Mouse (Mus musculus) embryonic facial prominence, embryonic 12.5 days (tissue): ENCODE data around the gene Nxph3. TPM values are rescaled to one million over a fixed set of nuclear protein-coding genes. Genes with fewer than 3 reads are reported as not detected.

ENCODE experiments used
- ATAC-seq: fragments of 200-750 bp; cut with Nextera tagmentation; 2 replicates; pipeline ENCODE4 v1.8.0; 2017; ENCODE audit not compliant: insufficient number of reproducible peaks, insufficient read depth, low FRiP score, low TSS enrichment
- H3K27ac ChIP-seq: fragments of 300-500 bp; sonication (generic); 2 replicates; pipeline ENCODE4 v1.5.1; 2016; ENCODE audit warnings: mild to moderate bottlenecking
- H3K27me3 ChIP-seq: fragments of 300-500 bp; sonication (generic); 2 replicates; pipeline ENCODE4 v1.6.1; 2016; ENCODE audit warnings: mild to moderate bottlenecking, moderate library complexity
- H3K36me3 ChIP-seq: fragments of 300-500 bp; sonication (generic); 2 replicates; pipeline ENCODE4 v1.6.1; 2016; ENCODE audit warnings: mild to moderate bottlenecking
- H3K4me1 ChIP-seq: fragments of 300-500 bp; sonication (generic); 2 replicates; pipeline ENCODE4 v1.6.1; 2016
- H3K4me2 ChIP-seq: fragments of 300-500 bp; sonication (generic); replicated peaks from 2 replicates; pipeline ENCODE4 v1.6.1; 2016; ENCODE audit warnings: mild to moderate bottlenecking, moderate library complexity
- H3K4me3 ChIP-seq: fragments of 300-500 bp; sonication (generic); 2 replicates; pipeline ENCODE4 v1.5.1; 2016; ENCODE audit warnings: mild to moderate bottlenecking
- H3K9ac ChIP-seq: fragments of 300-500 bp; sonication (generic); 2 replicates; pipeline ENCODE4 v1.6.1; 2016; ENCODE audit warnings: mild to moderate bottlenecking, moderate library complexity
- H3K9me3 ChIP-seq: fragments of 300-500 bp; sonication (generic); 2 replicates; pipeline ENCODE4 v1.6.1; 2016; ENCODE audit warnings: mild to moderate bottlenecking, moderate library complexity
- WGBS: fragments of 180-500 bp; shearing (Covaris S2); methylation state at CpG from one replicate; pipeline ENCODE4 v1.1.7; 2016; 5-methylcytosine and 5-hydroxymethylcytosine counted together
- polyA plus RNA-seq: library from polyadenylated mRNA; unstranded; fragments of >200 nt; fragmentation: Nextera tagmentation; extraction: Ambion mirVana; gene quantifications from 2 replicates; pipeline ENCODE4 v1.2.1, GENCODE M21; 2016

Nxph3 gene
- polyA plus RNA-seq, 1 experiment from 2014 or later, result 1.3 TPM

DNA sequence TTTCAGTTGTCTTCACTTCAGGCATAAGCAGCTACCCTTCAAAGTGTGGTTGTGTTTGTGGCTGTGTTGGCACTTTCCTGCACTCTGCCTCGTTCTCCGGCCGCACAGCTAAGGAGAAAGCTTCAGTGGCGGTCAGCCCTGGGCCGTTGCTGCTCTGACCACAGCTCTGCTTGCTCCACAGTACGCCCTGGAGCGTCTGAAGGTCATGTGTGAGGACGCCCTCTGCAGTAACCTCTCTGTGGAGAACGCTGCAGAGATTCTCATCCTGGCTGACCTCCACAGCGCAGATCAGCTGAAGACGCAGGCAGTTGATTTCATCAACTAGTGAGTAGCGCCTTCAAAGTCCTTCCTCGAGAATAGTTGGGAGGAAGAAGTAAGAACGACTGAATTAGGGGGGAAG lies 24.3 kb downstream of the Nxph3 start:
- WGBS, result 64% methylated on average over 14 of the region's 14 CpGs
- H3K27ac ChIP-seq, result no peak overlapping the region
- H3K9ac ChIP-seq, result no peak overlapping the region
- H3K4me1 ChIP-seq, result no peaks in the 10 kb centered on the region
- peaks cover 63% of the 10 kb centered on the region for H3K36me3 ChIP-seq
- no peaks in the 10 kb centered on the region for H3K9me3 ChIP-seq
- no peak for ATAC-seq
- H3K27me3 ChIP-seq, result no peaks in the 10 kb centered on the region
- H3K4me2 ChIP-seq, result no peak overlapping the region
- H3K4me3 ChIP-seq, result no peak overlapping the region

DNA sequence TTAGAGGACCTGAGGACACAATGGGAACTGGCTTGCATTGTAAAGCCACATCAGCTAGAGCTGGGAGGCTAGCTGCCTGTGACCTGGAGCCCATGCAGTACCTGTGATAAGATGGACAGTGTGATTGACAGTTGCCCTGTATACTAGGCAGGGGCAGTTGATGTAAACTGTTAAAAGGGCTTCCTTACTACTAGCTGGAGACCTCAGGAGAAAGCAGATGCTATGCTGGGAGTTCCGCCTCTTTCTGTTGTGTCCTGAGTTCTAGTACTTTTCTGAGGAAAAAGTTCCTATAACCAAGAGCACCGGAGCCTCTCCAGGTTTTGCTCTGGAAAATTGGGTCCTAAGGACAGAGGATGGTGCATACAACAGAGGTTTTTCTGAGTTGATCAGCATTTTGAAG lies 27.1 kb downstream of the Nxph3 start:
- H3K27me3 ChIP-seq, result no peaks in the 10 kb centered on the region
- 95% methylated on average over 2 of the region's 2 CpGs for WGBS

DNA sequence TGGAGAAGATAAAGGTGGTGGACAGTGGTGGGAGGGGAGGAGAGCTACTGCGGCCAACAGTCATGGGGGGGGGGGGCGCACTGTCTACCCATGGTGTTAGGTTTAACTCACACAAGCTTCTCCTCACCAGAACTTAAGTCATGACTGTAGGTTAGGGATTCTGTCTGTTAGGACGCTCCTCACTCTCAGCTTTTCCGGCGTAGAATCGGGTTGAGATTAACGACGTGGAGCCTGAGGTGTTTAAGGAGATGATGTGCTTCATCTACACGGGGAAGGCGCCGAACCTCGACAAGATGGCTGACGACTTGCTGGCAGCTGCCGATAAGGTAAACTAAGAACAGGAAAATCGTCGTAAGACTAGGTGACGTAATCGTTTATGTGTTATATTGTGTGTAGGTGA lies 28.7 kb downstream of the Nxph3 start:
- Histone ChIP-seq H3K27ac (no peak overlapping the region), H3K36me3 (peaks cover 63% of the 10 kb centered on the region), H3K27me3 (no peaks in the 10 kb centered on the region), H3K9me3 (no peaks in the 10 kb centered on the region), H3K4me2 (no peak overlapping the region), H3K9ac (no peak overlapping the region), H3K4me3 (no peak overlapping the region), H3K4me1 (no peaks in the 10 kb centered on the region)
- WGBS, result 97% methylated on average over 18 of the region's 18 CpGs
- ATAC-seq, result no peak

More for the DNA sequence above, 27.1 kb downstream of the Nxph3 start:
- no peak for ATAC-seq
- H3K9ac ChIP-seq, result no peak overlapping the region
- H3K27ac ChIP-seq, result no peak overlapping the region
- H3K4me3 ChIP-seq, result no peak overlapping the region
- H3K36me3 ChIP-seq, result peaks cover 74% of the 10 kb centered on the region
- no peak overlapping the region for H3K4me2 ChIP-seq
- H3K9me3 ChIP-seq, result no peaks in the 10 kb centered on the region
- no peaks in the 10 kb centered on the region for H3K4me1 ChIP-seq

DNA sequence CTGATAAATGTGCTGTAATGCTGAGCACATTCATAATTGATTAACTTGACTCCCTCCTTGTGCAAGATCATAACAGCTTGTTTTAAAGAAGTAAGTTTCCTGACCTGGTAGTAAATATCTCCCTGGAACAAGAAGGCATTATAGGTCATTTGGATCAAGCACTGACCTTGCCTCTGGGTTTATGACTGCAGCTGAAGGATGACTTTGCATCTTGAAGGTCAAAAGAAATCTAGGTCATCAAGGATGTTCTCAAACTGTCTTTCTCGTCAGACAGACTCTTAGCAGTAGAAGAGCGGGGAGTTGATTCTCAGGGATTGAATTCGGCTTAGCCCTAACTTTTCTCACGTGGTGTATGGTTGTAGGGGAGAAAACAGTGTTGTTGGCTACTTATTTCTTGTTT lies 33.7 kb downstream of the Nxph3 start:
- Histone ChIP-seq H3K36me3 (peaks cover 43% of the 10 kb centered on the region), H3K9ac (no peak overlapping the region), H3K27me3 (no peaks in the 10 kb centered on the region), H3K4me2 (no peak overlapping the region), H3K27ac (no peak overlapping the region), H3K4me1 (no peaks in the 10 kb centered on the region), H3K9me3 (no peaks in the 10 kb centered on the region), H3K4me3 (no peak overlapping the region)
- 91% methylated on average over 4 of the region's 4 CpGs for WGBS
- no peak for ATAC-seq

DNA sequence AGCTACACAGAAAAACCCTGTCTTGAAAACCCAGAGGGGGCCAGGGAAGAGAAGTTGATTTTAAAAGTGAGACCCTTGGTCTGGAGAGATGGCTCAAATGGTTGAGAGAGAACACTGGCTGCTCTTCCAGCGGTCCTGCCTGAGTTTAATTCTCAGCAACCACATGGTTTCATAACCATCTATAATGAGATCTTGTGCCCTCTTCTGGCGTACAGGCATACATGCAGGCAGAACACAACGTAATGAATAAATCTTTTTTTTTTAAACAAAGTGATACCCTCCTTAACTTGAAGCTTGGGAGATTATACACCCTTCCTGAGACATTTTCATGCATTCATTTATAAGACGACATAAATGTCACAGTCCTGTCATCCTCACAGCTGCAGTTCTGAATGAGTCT lies 34.9 kb downstream of the Nxph3 start:
- Histone ChIP-seq H3K9ac (no peak overlapping the region), H3K4me2 (no peak overlapping the region), H3K27me3 (no peaks in the 10 kb centered on the region), H3K4me1 (no peaks in the 10 kb centered on the region), H3K27ac (no peak overlapping the region), H3K9me3 (no peaks in the 10 kb centered on the region), H3K36me3 (peaks cover 36% of the 10 kb centered on the region), H3K4me3 (no peak overlapping the region)
- WGBS, result 83% methylated on average over 4 of the region's 4 CpGs
- ATAC-seq, result no peak

DNA sequence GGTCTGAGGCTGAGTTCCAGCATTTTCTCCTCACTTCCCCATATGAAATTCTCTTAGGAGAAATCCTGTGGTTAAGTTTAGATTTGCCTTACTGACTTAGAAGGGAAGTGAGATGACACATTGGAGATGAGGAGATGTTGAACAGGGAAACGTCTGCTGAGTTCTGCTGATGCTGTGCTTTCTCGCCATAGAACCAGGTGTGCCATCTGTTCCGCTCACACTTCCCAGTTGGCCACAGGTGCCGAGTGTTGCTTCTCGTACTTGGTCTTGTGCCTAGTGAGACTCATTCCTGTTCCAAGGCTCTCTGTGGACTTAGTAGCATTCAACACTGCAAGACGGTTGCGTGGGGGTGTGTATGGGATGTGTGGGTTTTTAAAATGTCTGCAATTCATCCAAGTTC lies 38.0 kb downstream of the Nxph3 start:
- Histone ChIP-seq H3K4me2 (no peak overlapping the region), H3K9me3 (no peaks in the 10 kb centered on the region), H3K27ac (no peak overlapping the region), H3K4me3 (no peak overlapping the region), H3K4me1 (no peaks in the 10 kb centered on the region), H3K9ac (no peak overlapping the region), H3K36me3 (peaks cover 36% of the 10 kb centered on the region), H3K27me3 (no peaks in the 10 kb centered on the region)
- no peak for ATAC-seq
- 82% methylated on average over 7 of the region's 7 CpGs for WGBS

DNA sequence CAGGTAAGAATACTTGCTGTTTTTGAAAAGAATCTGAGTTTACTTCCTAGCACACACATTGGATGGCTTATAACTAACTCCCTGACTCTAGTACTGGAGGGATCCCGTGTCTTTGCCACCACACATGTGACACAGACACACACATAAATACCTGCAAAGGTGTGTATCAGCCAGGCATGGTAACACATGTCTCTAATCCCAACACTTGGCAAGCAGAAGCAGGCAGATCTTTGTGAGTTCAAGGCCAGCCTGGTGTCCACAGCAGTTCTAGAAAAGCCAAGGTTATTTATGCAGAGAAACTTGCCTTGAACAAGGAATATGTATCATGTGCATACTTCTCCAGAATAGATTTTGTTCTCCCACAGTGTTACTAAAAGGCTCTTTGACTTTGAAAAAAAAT lies 40.9 kb downstream of the Nxph3 start:
- Histone ChIP-seq H3K27me3 (no peaks in the 10 kb centered on the region), H3K4me1 (no peaks in the 10 kb centered on the region), H3K4me2 (no peak overlapping the region), H3K9me3 (no peaks in the 10 kb centered on the region), H3K9ac (no peak overlapping the region), H3K27ac (no peak overlapping the region), H3K36me3 (peaks cover 34% of the 10 kb centered on the region), H3K4me3 (no peak overlapping the region)
- no peak for ATAC-seq
- WGBS, result 97% methylated on average over 1 of the region's 1 CpGs

DNA sequence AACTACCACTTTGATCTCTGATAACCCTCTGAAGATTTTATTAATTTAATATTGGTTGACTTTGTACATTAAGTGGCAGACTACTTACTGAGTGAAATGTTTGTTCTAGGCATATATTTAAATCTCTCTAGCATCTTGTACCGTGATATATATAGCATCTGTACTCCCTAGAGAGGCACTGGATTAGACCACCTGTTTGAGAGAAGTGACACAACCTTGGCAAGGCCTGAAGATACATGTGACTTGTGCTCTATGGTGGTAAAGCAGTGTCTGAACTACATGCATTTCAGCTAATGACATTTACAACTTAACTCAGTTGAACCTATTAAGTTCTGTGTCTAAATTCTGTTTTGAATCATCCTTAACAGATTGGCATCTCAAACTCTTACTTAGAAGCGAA lies 41.4 kb downstream of the Nxph3 start:
- ATAC-seq, result no peak
- H3K27me3 ChIP-seq, result no peaks in the 10 kb centered on the region
- no peak overlapping the region for H3K9ac ChIP-seq
- H3K36me3 ChIP-seq, result peaks cover 34% of the 10 kb centered on the region
- H3K4me1 ChIP-seq, result no peaks in the 10 kb centered on the region
- H3K9me3 ChIP-seq, result no peaks in the 10 kb centered on the region
- WGBS, result 84% methylated on average over 2 of the region's 2 CpGs
- no peak overlapping the region for H3K27ac ChIP-seq
- no peak overlapping the region for H3K4me3 ChIP-seq
- no peak overlapping the region for H3K4me2 ChIP-seq

DNA sequence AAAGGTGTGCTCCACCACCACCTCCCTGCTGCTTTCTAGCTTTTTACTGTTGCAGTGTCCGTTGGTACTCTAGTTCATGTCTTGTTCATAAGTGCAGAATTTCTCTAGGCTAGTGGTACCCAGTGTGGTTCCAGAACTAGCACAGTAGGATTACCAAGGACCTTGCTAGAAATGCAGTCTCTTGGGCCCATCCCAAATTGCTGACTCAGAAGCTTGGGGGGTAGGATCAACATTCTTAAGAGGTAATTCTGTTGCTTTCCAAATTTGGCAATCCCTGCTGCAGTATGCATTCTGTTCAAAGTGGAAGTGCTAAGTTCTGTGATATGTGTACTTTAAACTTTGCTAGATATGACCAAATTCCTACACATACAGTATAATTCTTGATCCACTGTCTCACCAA lies 46.6 kb downstream of the Nxph3 start:
- Histone ChIP-seq H3K4me3 (no peak overlapping the region), H3K9me3 (no peaks in the 10 kb centered on the region), H3K4me1 (no peaks in the 10 kb centered on the region), H3K4me2 (no peak overlapping the region), H3K9ac (no peak overlapping the region), H3K36me3 (peaks cover 15% of the 10 kb centered on the region), H3K27ac (no peak overlapping the region), H3K27me3 (no peaks in the 10 kb centered on the region)
- ATAC-seq, result no peak
- 91% methylated on average over 1 of the region's 1 CpGs for WGBS

DNA sequence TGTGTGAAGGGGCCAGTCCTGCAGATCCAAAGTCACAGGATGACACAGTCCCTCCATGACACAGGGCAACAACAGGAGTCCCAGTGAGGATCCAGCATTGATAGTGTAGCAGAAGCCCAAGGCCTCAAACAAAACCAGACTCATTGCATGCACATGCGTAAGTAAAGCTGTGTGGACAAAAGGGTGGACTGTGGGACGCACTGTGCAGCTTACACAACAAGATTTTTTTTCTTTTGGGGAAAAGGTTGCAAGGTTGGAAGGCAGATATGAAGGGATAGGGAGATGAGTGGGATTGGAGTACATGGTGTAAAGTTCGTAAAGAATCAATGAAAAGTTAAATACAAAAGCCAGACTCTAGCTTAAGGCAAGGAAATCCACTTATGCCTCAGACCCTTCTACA lies 52.2 kb downstream of the Nxph3 start:
- H3K9me3 ChIP-seq, result no peaks in the 10 kb centered on the region
- no peak overlapping the region for H3K4me3 ChIP-seq
- H3K4me2 ChIP-seq, result no peak overlapping the region
- H3K9ac ChIP-seq, result no peak overlapping the region
- ATAC-seq, result no peak
- H3K36me3 ChIP-seq, result no peaks in the 10 kb centered on the region
- 0 out of 2 replicates have a peak, but pooled peaks cover 4% of the 10 kb centered on the region for H3K4me1 ChIP-seq
- WGBS, result 94% methylated on average over 3 of the region's 3 CpGs
- H3K27ac ChIP-seq, result no peak overlapping the region
- H3K27me3 ChIP-seq, result no peaks in the 10 kb centered on the region

DNA sequence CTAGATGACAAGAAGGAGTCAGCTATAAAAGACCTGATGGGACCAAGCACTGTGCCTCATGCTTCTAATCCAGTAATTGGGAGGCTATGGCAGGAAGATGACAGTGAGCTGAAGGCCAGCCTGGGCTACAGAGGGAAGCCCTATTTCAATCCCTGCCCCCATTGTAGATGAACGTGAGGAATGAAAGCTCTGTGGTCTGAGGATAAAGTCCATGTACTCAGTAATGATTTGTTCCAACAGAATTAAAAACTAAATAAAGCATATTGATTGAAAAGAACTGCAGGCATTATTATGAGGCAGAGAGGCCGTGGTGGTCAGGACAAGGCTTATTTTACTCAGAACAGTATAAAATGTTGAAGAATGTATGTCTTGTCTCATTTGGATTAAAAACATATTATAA lies 53.5 kb downstream of the Nxph3 start:
- 83% methylated on average over 2 of the region's 2 CpGs for WGBS
- Histone ChIP-seq H3K4me3 (no peak overlapping the region), H3K4me2 (no peak overlapping the region), H3K27ac (no peak overlapping the region), H3K4me1 (0 out of 2 replicates have a peak, but pooled peaks cover 4% of the 10 kb centered on the region), H3K9ac (no peak overlapping the region), H3K9me3 (no peaks in the 10 kb centered on the region), H3K27me3 (no peaks in the 10 kb centered on the region), H3K36me3 (no peaks in the 10 kb centered on the region)
- no peak for ATAC-seq
